Mouse (Mus musculus) midbrain, embryonic 12.5 days (tissue): ENCODE measurements around the gene Rnf182. TPM values are rescaled to one million over a fixed set of nuclear protein-coding genes. Genes with fewer than 3 reads are reported as not detected.

Experiments
- ATAC-seq: fragments of 200-750 bp; cut with Nextera tagmentation; 2 replicates; pipeline ENCODE4 v1.8.0; 2017; ENCODE audit warnings: low read depth, moderate TSS enrichment, moderate library complexity; ENCODE audit not compliant: low FRiP score
- H3K27ac ChIP-seq: fragments of 300-500 bp; sonication (generic); replicated peaks from 2 replicates; pipeline ENCODE4 v1.5.1; 2016; ENCODE audit warnings: mild to moderate bottlenecking
- H3K27me3 ChIP-seq: fragments of 300-500 bp; sonication (generic); 2 replicates; pipeline ENCODE4 v1.6.1; 2016; ENCODE audit warnings: mild to moderate bottlenecking
- H3K36me3 ChIP-seq: fragments of 300-500 bp; sonication (generic); 2 replicates; pipeline ENCODE4 v1.6.1; 2016
- H3K4me1 ChIP-seq: fragments of 300-500 bp; sonication (generic); 2 replicates; pipeline ENCODE4 v1.6.1; 2016
- H3K4me2 ChIP-seq: fragments of 300-500 bp; sonication (generic); replicated peaks from 2 replicates; pipeline ENCODE4 v1.6.1; 2016; ENCODE audit warnings: mild to moderate bottlenecking, moderate library complexity
- H3K4me3 ChIP-seq: fragments of 300-500 bp; sonication (generic); 2 replicates; pipeline ENCODE4 v1.5.1; 2016; ENCODE audit warnings: mild to moderate bottlenecking
- H3K9ac ChIP-seq: fragments of 300-500 bp; sonication (generic); replicated peaks from 2 replicates; pipeline ENCODE4 v1.6.1; 2016; ENCODE audit warnings: mild to moderate bottlenecking, moderate library complexity
- H3K9me3 ChIP-seq: fragments of 300-500 bp; sonication (generic); 2 replicates; pipeline ENCODE4 v1.6.1; 2016; ENCODE audit warnings: mild to moderate bottlenecking
- WGBS: fragments of 180-500 bp; shearing (Covaris S2); methylation state at CpG from one replicate; pipeline ENCODE4 v1.1.7; 2016; 5-methylcytosine and 5-hydroxymethylcytosine counted together
- polyA plus RNA-seq: library from polyadenylated mRNA; unstranded; fragments of >200 nt; fragmentation: Nextera tagmentation; extraction: Ambion mirVana; gene quantifications from 2 replicates; pipeline ENCODE4 v1.2.1, GENCODE M21; 2016

Rnf182 gene
- polyA plus RNA-seq, result 12.7 and 14.5 TPM in 2 replicates

- ATAC-seq, result peak; percentile 98
- peaks cover 8% of the 10 kb centered on the region for H3K4me1 ChIP-seq
- peak within 1 kb of the TSS; percentile 83 for H3K4me2 ChIP-seq
- no peaks in the 10 kb centered on the region for H3K36me3 ChIP-seq
- peak within 1 kb of the TSS; percentile 75 for H3K27ac ChIP-seq
- H3K27me3 ChIP-seq, result 0 out of 2 replicates have a peak, but pooled peaks cover 3% of the 10 kb centered on the region
- peak within 1 kb of the TSS; percentile 82 for H3K9ac ChIP-seq
- WGBS, result under 1% methylated on average over 55 of the region's 58 CpGs
- H3K9me3 ChIP-seq, result no peaks in the 10 kb centered on the region
- H3K4me3 ChIP-seq, result peak within 1 kb of the TSS; percentile 77
Measured at GRCm38 (mm10) chr13:43615577-43616254, at the start of gene Rnf182. Rnf182 (plus strand) TSS chr13:43615710.

DNA sequence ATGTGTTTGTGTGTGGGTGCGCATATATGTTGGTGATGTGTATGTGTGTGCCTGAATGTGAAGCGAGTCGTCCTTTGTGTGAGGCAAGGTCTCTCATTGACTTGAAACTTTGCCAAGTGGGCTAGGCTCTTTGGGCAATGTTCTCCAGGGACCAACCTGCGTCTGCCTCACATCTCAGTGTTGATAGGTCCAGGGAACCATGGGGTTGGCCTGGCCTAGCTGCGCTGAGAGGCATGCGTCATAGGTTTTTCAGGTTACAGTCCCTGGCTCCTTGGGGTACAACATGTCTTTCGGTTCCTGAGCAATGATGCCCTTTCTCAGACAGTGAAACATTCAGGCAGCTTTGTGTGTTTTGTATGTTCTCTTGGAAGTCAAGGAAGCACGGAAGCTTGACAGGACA is 49.3 kb upstream of the Rnf182 start:
- no peak overlapping the region for H3K9ac ChIP-seq
- no peak for ATAC-seq
- no peaks in the 10 kb centered on the region for H3K36me3 ChIP-seq
- H3K4me1 ChIP-seq, result 0 out of 2 replicates have a peak, but pooled peaks cover 3% of the 10 kb centered on the region
- no peak overlapping the region for H3K27ac ChIP-seq
- no peak overlapping the region for H3K4me3 ChIP-seq
- no peak overlapping the region for H3K4me2 ChIP-seq
- 90% methylated on average over 8 of the region's 8 CpGs for WGBS
- H3K9me3 ChIP-seq, result peaks cover 6% of the 10 kb centered on the region; the same call in 1 of the 2 replicates
- H3K27me3 ChIP-seq, result peaks cover 7% of the 10 kb centered on the region; the same call in 1 of the 2 replicates

DNA sequence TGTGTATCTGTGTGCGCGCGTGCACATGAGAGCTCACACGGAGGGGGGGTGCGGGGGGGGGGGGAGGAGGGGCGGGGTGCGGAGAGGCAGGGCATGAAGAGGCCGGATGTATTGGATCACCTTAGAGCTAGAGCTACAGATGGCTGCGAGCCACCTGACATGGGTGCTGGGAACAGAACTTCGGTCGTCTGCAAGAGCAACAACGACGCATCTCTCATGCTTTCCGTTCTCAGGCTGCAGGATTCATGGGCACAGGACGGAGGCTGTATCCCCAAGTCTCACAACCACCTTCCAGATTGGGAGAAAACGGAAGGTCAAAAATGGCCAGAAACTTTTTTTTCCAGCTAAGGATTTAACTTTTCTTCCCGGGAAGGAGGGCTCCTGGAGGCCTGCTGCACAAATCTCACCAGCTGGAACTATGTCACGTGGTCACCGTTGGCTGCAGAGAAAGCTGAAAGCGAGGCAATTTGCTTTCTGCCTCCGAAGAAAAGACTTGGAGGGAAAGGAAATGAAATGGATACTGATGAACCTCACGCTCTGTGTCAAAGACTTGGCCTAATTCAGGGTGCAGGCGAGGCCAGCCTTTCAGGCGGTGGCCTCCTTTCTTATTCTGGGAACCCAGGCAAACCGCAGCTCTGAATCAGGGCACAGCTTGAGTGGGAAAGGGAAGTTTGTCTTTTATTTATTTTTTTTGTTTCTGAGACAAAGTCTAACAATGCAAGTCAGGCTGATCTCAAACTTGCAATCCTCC is 48.2 kb upstream of the Rnf182 start:
- H3K4me1 ChIP-seq, result 0 out of 2 replicates have a peak, but pooled peaks cover 3% of the 10 kb centered on the region
- peaks cover 3% of the 10 kb centered on the region; the same call in 1 of the 2 replicates for H3K27me3 ChIP-seq
- ATAC-seq, result no peak
- H3K27ac ChIP-seq, result no peak overlapping the region
- no peak overlapping the region for H3K4me2 ChIP-seq
- 65% methylated on average over 25 of the region's 25 CpGs for WGBS
- no peak overlapping the region for H3K4me3 ChIP-seq
- H3K9me3 ChIP-seq, result peaks cover 8% of the 10 kb centered on the region; the same call in 1 of the 2 replicates
- no peak overlapping the region for H3K9ac ChIP-seq
- H3K36me3 ChIP-seq, result no peaks in the 10 kb centered on the region

DNA sequence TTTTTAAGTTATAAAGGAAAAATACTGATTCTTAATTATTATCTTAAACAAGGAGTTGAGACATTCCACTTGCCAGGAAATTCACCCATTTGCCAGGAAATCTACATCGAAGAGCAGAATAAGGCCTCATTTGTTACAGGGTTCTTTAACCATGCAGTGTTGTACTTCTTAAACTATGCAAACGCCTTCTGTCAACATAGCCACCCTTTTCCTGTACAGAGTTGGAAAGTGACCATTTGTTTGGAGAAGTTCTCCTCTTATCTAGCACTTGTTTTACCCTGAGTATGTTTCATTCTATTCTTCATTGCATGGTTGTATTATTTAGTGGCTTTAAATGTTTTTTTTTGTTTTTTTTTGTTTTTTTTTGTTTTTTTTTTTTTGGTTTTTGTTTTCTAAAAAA is 41.5 kb upstream of the Rnf182 start:
- Histone ChIP-seq H3K9me3 (peaks cover 8% of the 10 kb centered on the region; the same call in 1 of the 2 replicates), H3K4me2 (no peak overlapping the region), H3K9ac (no peak overlapping the region), H3K27me3 (no peaks in the 10 kb centered on the region), H3K4me1 (no peaks in the 10 kb centered on the region), H3K27ac (no peak overlapping the region), H3K4me3 (no peak overlapping the region), H3K36me3 (no peaks in the 10 kb centered on the region)
- ATAC-seq, result no peak
- WGBS, result 74% methylated on average over 2 of the region's 2 CpGs

DNA sequence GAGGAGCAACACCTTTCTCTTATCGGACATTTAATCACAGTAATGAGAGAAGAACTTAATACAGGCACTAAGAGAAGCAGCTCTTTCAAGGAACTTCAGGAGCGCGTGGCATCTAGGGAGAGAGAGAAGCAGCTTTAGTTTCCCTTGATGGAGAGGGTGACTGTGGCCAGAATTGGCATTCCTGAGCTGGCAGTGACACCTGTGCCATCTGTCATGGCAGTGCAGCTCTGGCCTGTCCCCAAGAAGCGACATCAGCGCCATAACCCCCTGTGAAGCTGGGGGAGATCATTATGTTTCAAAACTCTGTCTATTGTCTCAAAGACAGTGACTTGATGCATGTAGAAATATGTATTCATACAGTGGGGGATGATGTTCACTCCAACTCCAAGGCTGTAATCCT is 40.1 kb upstream of the Rnf182 start:
- no peak overlapping the region for H3K4me3 ChIP-seq
- H3K27me3 ChIP-seq, result no peaks in the 10 kb centered on the region
- no peak overlapping the region for H3K27ac ChIP-seq
- H3K9me3 ChIP-seq, result peaks cover 8% of the 10 kb centered on the region; the same call in 1 of the 2 replicates
- no peaks in the 10 kb centered on the region for H3K36me3 ChIP-seq
- H3K9ac ChIP-seq, result no peak overlapping the region
- WGBS, result 92% methylated on average over 5 of the region's 5 CpGs
- no peak for ATAC-seq
- no peak overlapping the region for H3K4me2 ChIP-seq
- no peaks in the 10 kb centered on the region for H3K4me1 ChIP-seq

DNA sequence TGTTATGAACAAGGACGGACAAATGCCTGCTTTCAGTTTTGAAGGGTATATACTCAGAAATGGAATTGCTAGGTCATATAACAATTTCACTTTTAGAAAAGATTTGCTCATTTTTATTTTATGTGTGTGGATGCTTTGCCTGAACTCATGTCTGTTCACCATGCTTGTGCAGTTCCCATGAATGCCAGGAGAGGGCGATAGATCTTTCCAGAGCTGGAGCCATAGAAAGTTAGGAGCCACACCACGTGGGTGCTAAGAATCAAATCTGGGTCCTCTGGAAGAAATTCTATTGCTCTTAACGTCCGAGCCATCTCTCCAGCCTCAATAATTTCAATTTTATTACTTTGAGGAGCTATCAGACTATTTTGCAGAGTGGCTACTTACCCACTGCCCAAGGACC is 38.3 kb upstream of the Rnf182 start:
- 72% methylated on average over 5 of the region's 5 CpGs for WGBS
- ATAC-seq, result no peak
- Histone ChIP-seq H3K27ac (no peak overlapping the region), H3K4me2 (no peak overlapping the region), H3K9ac (no peak overlapping the region), H3K36me3 (no peaks in the 10 kb centered on the region), H3K9me3 (no peaks in the 10 kb centered on the region), H3K27me3 (no peaks in the 10 kb centered on the region), H3K4me3 (no peak overlapping the region), H3K4me1 (no peaks in the 10 kb centered on the region)

DNA sequence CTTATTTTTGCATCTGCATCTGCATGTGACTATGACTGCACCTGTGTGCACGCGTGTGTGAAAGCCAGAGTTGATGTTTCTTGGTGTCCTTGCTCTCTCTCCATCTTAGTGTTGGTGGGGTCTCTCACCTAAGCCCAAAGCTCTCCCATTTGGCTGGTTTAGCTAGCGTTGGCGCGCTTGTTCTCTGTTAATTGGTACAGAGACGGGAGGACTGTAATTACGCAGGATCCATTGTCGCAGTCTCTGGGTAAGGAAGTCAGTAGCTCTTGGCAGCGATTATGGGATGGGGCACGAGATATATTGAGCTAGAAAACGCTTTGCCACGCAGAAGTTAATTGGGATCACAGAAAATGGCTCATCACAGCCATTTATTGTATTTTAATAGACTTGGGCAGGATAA is 37.7 kb upstream of the Rnf182 start:
- H3K27me3 ChIP-seq, result no peaks in the 10 kb centered on the region
- H3K4me1 ChIP-seq, result no peaks in the 10 kb centered on the region
- no peak overlapping the region for H3K4me2 ChIP-seq
- ATAC-seq, result no peak
- no peak overlapping the region for H3K9ac ChIP-seq
- 89% methylated on average over 12 of the region's 12 CpGs for WGBS
- H3K27ac ChIP-seq, result no peak overlapping the region
- H3K4me3 ChIP-seq, result no peak overlapping the region
- no peaks in the 10 kb centered on the region for H3K9me3 ChIP-seq
- no peaks in the 10 kb centered on the region for H3K36me3 ChIP-seq

GRCm38 (mm10) chr13:43579740-43580139 is 35.8 kb upstream of the Rnf182 start:
- H3K9ac ChIP-seq, result no peak overlapping the region
- no peak overlapping the region for H3K27ac ChIP-seq
- 27% methylated on average over 18 of the region's 18 CpGs for WGBS
- no peak overlapping the region for H3K4me3 ChIP-seq
- no peaks in the 10 kb centered on the region for H3K27me3 ChIP-seq
- H3K4me2 ChIP-seq, result no peak overlapping the region
- no peak for ATAC-seq
- H3K9me3 ChIP-seq, result no peaks in the 10 kb centered on the region
- no peaks in the 10 kb centered on the region for H3K36me3 ChIP-seq
- no peaks in the 10 kb centered on the region for H3K4me1 ChIP-seq

GRCm38 (mm10) chr13:43580661-43581060 is 34.8 kb upstream of the Rnf182 start:
- no peaks in the 10 kb centered on the region for H3K36me3 ChIP-seq
- 0 out of 2 replicates have a peak, but pooled peaks cover 6% of the 10 kb centered on the region for H3K4me1 ChIP-seq
- H3K9me3 ChIP-seq, result no peaks in the 10 kb centered on the region
- no peak overlapping the region for H3K4me2 ChIP-seq
- H3K4me3 ChIP-seq, result no peak overlapping the region
- 96% methylated on average over 5 of the region's 5 CpGs for WGBS
- H3K27ac ChIP-seq, result no peak overlapping the region
- H3K9ac ChIP-seq, result no peak overlapping the region
- H3K27me3 ChIP-seq, result no peaks in the 10 kb centered on the region
- ATAC-seq, result no peak

DNA sequence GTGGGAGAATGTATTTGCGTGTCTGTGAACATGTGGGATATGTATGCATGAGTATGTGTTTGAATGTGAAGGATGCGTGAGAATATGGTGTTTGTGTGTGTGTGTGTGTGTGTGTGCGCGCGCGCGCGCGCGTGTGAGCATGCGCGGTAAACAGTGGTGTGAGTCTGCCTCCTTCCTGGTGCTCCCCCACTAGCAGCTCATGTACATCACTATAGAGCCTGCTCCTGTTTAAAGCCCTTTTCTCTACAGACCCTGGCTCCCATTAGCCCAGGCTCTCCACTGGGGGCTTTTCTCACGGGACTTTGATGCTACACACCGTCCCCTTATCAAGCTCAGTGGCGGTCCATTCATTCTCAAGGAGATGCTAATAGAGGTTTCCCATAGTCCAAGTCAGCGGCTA is 32.5 kb upstream of the Rnf182 start:
- peak overlapping the region; percentile 37 for H3K4me2 ChIP-seq
- no peak overlapping the region for H3K9ac ChIP-seq
- H3K4me3 ChIP-seq, result no peak overlapping the region
- no peaks in the 10 kb centered on the region for H3K27me3 ChIP-seq
- 0 out of 2 replicates have a peak, but pooled peaks cover 6% of the 10 kb centered on the region for H3K4me1 ChIP-seq
- no peaks in the 10 kb centered on the region for H3K9me3 ChIP-seq
- H3K36me3 ChIP-seq, result no peaks in the 10 kb centered on the region
- ATAC-seq, result no peak
- H3K27ac ChIP-seq, result no peak overlapping the region
- WGBS, result 31% methylated on average over 16 of the region's 16 CpGs

DNA sequence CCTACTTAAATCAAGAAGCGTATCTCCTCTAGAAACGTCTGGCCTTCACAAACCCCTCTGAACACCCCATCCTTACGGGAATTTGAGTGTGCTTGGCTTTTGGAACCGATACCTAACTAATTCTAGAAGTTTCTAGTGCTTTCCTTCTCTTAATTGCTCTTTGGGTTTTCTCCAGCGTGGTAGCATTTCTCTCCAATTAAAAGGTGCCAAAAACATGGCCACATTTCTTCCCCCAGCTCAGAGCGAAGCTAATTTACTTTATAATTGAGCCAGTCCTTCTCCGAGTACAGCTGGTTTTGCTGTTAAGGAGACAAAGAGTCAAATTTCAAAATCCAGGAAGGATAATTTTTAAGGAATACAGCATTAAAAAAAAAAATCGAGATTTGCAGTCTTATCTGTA is 32.0 kb upstream of the Rnf182 start:
- no peak overlapping the region for H3K9ac ChIP-seq
- H3K27me3 ChIP-seq, result no peaks in the 10 kb centered on the region
- no peak overlapping the region for H3K27ac ChIP-seq
- no peaks in the 10 kb centered on the region for H3K36me3 ChIP-seq
- no peak for ATAC-seq
- H3K4me3 ChIP-seq, result no peak overlapping the region
- 0 out of 2 replicates have a peak, but pooled peaks cover 6% of the 10 kb centered on the region for H3K4me1 ChIP-seq
- no peak overlapping the region for H3K4me2 ChIP-seq
- WGBS, result 70% methylated on average over 8 of the region's 8 CpGs
- H3K9me3 ChIP-seq, result no peaks in the 10 kb centered on the region

DNA sequence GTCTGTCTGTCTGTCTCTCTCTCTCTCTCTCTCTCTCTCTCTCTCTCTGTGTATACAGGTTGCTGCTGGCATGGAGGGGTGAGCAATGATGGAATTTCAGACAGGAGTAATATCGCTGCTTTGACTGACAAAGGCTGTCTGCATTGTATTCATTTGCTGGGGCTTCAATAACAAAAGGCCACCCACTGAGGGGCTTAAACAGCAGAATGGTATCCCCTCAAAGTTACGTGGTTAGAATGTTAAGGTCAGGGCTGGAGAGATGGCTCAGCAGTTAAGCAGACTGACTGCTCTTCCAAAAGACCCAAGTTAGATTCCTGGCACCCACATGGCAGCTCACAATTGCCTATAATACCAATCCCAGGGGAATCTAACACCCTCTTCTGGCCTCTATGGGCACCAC is 30.2 kb upstream of the Rnf182 start:
- H3K4me3 ChIP-seq, result no peak overlapping the region
- no peak for ATAC-seq
- no peak overlapping the region for H3K9ac ChIP-seq
- 0 out of 2 replicates have a peak, but pooled peaks cover 6% of the 10 kb centered on the region for H3K4me1 ChIP-seq
- H3K27ac ChIP-seq, result no peak overlapping the region
- no peaks in the 10 kb centered on the region for H3K36me3 ChIP-seq
- no peaks in the 10 kb centered on the region for H3K27me3 ChIP-seq
- H3K4me2 ChIP-seq, result no peak overlapping the region
- no peaks in the 10 kb centered on the region for H3K9me3 ChIP-seq
- 26% methylated on average over 2 of the region's 2 CpGs for WGBS
